Mouse (Mus musculus) WW6 (cell line): ENCODE data around the gene Tead3.

Source experiments
- DNase-seq: peaks from one replicate; pipeline ENCODE4 v3.0.0-alpha.2; 2013; ENCODE audit warnings: low read depth, low spot score

Gene Tead3

DNA sequence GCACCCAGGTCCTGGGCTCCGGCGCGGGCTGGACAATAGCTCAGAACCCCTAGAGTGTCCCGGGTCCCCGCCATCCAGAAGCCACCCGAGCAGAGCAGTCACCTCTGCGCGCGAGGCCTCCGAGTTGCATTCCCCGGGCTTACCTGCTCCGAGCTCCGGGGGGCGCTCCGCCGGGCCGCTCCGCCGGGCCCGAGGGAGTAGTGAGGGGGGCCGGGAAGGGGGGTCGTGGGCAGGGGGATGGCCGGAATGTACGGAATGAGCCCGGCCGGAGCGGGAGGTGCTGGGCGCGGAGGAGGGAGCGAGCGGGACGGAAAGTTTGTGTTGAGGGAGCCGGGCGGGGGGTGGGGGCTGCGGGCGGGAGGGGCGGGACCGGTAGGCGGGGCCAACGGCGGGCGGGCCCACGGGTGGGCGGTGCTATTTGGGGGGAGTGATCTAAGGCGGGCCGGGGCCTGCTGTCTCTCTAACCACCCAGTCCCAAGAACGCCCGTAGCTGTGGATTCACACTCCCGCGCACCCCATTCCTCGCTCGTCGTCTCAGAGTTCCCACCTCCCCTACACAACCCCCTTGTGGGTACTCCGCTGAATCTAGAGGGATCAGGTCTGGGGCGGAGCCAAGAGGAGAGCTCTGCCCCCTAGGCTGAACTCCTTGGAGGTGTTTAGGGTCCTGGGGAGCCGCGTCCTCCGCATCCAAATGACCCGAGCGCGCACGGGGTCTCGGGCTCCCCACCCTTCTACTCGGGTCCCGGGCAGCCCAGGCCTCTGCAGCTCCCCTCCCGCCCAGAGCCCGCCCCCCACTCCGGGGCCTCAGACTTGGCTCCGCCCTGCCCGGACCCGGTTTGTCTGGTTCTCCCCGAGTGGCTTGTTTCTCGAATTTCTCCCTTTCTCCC is at the start of gene Tead3:
TSS of gene Tead3 (minus strand) at position 352 of the 887 bp plus-strand sequence.
- DNase-seq, result no peak

DNA sequence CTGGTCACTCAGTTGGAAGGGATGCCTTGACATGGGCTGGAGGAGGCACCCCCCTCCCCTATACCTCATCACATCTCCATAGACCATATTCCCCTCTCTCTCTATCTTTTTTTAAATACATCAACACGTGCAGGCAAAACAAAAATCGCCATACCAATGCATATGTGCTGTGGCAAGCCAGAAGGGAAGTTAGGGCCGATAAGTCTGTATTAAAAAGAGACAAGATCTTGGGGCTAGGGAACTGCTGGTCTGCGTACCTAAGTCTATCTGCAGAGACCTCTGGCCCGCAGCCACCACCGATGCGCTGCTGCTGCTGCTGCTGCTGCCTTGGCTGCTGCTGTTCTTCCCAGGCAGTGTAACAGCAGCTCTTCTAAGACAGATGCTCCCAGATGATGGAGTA is 44.4 kb upstream of the Tead3 start:
- DNase-seq, result no peak

DNA sequence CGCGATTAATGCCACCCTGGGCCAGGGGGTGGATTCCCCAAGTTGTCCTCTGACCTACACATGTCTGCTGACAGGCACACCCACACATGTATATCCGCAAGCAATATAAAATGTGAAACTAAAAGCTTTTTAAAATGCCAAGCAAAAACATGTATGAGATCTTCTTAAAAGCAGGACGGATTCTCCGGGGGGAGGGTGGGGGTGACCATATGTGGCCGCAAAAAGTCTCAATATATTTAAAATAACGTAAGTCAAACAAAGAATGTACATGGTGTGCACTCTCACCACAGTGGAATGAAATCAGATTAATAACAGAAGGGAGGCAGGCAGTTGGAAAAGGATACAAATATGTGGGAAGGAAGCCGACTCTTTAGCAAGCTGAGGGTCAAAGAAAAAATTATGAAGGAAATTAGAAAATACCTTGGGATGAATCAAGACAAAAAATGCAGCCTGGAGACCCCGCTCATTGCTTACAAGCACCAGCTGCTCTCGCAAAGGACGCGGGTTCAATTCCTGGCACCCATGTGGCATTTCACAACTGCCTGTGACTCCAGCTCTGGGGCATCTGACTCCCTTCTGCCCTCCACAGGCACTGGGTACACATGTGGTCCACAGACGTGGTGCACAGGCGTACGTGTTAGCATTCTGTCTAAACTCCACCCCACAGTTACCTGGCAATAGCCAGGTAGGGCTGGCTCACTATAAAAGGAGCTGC is 43.6 kb upstream of the Tead3 start:
- DNase-seq, result no peak

DNA sequence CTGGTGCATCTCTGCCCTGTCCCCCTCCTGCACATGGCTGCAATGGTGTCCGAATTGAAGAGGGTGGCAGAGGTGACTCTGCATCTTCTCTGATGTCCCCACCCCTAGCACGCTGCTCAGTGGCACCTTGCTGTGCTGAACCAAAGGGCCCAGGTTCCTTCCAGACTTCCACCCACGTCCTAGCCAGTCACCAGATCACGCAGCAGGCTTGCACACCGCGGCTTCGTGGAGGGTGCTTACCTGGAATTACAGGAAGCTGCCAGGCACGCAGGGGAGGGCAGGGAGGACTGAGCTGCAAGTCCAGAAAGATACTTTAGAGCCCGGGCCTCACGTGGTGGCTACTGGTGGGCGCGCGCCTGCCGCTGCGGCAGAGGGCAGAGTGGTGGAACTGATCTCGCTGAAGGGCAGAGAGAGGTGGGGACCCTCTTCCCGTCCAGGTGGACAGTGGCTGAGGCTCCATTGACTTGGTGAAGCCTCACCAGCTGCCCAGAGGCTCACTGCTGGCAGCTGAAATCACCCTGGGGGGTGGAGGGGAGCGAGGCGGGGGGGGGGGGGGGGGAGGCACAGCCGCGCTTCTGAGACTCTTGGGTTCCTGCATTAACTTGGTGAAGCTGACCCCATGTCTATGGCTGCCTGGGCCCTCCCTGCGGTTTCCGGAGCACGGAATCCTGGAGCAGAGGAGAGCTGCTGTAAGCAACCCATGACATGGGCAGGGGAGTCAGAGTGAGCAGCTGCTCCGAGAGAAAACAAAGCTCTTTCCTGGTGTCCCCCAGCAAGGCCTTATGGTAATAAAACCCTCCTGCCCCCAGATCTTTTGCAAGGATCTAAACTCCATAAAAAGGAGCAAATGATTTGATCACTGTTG is 41.2 kb upstream of the Tead3 start:
- no peak for DNase-seq

DNA sequence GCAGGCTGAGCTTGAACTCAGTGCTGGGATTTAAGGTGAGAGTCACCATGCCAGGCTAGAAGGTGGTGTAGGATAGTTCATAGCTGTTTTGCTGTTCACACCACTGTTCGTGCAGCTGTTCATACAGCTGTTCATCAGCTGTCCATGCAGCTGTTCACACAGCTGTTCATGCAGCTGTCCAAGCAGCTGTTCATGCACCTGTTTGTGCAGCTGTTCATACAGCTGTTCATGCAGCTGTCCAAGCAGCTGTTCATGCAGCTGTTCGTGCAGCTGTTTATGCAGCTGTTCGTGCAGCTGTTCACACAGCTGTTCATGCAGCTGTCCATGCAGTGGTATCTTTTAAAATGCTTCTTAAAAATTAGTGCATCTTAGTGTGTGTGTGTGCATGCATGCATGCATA is 37.9 kb upstream of the Tead3 start:
- no peak for DNase-seq

DNA sequence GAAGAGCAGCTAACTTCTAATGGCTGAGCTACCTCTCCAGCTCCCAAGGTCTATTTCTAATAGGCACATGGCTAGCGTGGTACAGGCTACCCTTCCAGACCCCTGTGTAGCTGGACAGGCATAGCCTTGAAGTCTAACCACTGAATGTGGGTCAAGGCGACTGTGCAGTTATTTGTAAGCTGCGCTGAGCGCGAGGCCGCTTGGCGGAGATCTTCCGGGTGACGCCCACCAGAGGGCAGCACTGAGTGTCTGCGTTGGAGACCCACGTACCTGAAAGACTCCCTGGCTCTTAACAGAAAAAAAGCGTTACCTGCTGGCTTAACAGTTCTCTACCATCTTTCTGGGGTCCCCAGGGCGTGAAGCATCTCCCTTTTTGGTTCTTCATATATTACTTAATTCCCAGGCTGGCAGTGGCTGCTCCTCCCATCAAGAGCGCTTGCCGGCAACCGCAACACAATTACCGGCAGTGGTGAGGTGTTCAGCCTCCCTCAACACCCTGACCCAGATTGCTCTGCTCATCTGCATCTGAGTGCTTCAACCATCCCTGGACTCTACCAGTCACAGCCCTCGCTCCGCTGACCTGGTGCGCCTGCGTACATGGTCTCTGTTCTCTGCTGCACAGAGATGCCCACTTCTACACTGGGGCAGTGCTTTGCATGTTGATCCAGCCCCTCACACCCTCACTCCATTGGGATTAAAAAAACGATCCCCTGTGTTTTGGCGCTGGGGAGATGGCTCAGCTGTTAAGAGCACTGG is 35.7 kb upstream of the Tead3 start:
- peak; percentile 85 for DNase-seq

DNA sequence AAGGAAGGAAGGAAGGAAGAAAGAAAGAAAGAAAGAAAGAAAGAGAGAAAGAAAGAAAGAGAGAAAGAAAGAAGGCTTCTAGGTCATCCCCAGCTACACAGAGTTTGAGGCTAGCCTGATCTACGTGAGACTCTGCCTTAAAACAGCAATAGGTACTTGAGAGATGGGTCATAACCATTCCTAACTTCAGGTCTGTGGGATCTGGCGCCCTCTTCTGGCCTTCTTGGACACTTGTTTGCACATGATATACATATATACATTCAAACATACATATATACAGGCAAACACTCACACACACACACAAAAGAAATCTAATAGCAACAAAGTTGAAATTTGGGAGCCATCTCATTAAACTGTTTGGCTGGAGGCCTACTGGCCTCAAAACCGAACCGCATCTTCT is 33.7 kb upstream of the Tead3 start:
- DNase-seq, result no peak

DNA sequence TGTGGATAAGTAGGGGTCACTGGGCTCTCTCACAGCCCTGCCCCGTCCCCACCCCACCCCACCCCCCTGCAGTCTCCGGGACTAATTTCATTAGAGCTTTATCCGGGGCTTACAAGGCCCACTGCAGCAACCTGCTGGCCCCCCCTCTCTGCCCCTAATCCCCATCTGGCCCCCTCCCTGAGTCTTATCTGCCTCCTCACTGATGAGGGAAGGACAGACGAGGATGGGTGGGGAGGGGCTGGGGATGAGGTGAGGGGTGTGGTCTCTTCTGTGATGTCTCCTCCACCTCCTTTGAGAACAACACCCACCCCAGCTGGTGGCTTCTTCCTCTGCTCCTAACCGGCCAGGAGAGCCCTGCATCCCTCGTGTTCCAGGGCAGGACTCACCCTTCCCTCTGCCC is 29.6 kb upstream of the Tead3 start:
- DNase-seq, result no peak

DNA sequence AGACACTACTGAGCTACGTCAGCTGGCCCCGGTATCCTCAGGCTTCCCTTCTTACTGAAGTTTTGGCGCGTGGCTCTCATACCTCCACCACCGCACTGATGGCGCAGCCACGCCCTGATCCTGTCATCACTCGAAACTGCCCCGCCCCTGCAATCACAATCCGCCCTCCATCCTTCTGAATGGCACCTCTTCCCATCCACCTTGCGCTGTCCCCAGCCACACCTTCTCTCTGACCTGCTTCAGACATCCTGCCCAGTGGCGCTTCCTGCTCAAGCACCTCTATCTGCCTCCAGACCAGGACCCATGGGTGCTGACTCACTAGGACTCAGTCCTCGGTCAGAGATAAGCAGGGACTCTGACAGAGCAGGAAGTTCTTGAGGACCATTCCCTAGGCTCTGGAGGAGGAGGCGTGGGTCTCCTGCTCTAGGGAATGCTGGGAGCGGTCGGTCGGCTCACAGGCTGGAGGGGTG is 25.0 kb upstream of the Tead3 start:
- DNase-seq, result no peak

DNA sequence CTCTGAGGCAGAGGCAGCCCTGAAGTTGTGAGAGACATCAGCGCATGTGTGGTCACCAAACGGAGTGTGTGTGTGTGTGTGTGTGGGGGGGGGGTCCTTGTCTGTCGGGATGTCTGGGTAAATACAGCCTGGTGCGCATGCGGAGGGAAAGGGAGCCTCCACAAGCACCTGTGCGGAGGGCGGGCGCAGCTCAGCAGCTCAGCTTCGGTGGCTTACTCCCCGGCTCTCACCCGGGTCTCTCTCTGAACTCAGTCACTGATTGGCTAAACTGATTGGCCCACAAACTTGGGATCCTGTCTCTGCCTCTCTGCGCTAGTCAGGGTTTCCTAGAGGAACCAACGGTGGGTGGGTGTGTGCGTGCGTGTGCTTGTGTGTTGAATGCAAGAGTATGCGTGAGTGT is 23.9 kb upstream of the Tead3 start:
- DNase-seq, result no peak

DNA sequence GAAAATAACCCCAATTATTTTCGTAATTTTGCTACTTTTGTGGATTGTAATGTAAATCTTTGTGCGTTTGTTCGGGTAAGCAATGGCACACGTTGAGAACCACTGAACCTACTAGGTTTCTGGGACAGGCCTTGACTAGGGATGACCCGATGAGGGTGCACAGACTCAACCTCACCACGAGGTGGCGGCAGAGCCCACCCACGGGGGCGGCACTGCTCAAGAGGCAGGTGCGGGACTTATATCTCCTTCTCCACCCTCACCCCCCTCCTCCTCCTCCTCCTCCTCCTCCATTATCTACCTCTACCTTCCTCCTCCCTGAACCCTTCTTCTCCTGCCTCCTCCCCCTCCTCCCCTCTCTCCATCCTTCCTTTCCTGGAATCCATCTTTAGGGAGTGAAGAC is 23.2 kb upstream of the Tead3 start:
- DNase-seq, result no peak

DNA sequence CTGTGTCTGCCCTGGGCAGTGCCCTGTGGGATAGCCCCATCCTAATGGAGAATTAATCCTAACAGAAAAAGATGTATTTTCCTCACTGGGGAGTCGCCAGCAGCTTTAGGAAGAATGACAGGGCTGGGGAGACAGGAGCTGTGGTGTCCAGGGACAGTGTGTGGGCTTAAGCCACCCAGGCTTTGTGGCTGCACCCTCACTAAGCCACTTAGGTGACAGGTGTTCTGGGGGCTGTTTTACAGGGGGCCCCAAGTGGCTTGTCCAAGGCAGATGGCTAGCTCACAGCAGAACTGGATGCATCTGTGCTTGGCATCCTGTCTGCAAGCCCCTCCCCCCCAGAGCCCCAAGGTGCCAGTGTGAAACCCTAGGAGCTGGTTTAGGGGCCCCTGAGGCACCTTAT is 21.3 kb upstream of the Tead3 start:
- no peak for DNase-seq

DNA sequence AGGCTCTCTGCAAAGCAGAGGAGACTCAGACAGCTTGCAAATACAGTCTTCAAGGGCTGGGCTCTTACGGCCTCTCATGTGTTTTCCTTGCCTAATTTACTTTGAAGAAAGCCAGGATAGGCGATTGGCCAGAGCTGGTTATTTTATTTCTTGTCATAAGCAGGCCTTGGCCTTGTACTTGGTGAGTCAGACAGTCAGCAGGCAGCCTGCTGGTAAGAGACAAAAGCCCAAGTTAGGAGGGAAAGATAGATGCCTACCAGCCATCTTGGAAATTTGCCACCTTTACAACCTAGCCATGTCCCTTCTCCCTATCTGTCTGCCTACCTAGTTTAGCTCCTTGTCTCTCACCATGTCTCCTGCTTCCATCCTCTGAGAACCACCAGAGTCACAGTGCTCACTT is 20.7 kb upstream of the Tead3 start:
- DNase-seq, result no peak

DNA sequence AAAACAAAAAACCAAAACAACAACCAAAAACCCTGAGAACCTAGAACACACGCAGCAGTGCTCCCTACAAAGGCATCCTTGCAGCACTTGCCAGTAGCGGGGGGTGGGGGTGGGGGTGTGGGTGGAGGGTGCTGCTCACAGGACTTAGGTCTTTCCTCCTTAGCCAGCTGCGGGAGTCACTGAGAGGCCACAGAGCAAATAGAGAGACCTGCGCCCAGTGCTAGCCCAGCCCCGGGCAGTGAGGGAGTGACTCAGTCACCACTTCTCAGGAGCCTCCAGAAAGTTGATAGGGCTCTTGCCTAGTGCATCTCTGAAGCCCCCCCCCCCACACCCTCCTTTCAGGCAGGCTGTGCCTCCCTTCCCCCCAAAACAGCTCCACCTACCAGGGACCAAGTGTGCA is 18.4 kb upstream of the Tead3 start:
- DNase-seq, result no peak

DNA sequence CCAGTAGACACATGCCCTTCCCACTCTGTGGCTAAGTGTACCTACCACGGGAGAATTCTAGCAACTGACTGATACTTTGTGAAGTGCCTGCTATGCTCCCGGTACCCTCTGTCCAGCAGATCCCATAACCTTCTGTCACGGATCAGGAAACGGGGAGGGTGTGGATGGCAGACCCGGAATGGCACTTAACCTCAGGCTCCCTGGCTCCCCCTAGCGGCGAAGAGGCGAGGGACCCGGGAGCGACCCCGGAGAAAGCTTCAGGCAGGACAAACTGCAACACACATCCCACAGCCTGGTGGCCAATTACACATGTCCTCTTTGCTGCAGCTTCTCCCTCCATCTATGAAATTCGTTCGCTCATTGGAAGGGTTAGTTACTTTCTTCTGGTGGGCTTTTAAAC is 17.8 kb upstream of the Tead3 start:
- DNase-seq, result no peak

DNA sequence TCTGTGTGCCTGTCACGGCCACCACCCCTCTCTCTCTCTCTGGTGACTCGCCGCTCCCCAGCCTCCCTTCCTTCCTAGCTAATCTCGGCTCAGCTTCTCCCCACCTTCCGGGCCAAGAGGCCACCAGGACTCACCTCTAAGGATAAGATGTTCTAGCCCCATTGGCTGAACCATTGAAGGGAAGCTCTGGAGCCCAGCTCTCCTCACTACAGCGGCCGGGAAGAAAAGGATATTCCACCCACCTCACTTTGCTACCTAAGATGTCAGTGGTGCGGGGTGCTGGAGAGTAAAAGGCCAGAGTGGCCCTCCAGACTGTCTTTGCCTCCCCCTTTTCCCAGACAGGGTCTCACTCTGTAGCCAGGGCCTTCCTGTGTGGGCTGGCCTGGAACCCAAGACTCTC is 14.5 kb upstream of the Tead3 start, which contains the start of gene Tulp1:
TSS of gene Tulp1 (minus strand) at position 101 of the 400 bp plus-strand sequence.
- no peak for DNase-seq

DNA sequence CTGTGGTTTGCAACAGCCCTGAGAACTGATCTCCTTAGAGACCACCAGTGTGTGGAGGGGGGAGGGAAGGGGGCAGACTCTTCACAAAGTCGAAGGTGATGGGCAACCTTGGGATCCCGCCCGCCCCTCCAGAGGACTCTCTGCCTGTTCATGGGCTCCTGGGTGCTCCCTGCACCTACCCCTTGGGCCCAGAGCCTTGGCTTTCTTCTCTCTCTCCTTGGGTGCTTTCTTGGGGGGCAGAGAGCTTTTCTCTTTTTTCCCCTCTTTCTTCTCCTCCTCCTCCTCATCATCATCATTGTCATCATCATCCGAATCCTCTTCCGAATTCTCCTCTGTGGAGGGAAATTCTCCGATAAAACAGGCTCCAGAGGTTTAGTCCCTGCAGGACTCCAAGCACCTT is 12.9 kb upstream of the Tead3 start:
- DNase-seq, result no peak

DNA sequence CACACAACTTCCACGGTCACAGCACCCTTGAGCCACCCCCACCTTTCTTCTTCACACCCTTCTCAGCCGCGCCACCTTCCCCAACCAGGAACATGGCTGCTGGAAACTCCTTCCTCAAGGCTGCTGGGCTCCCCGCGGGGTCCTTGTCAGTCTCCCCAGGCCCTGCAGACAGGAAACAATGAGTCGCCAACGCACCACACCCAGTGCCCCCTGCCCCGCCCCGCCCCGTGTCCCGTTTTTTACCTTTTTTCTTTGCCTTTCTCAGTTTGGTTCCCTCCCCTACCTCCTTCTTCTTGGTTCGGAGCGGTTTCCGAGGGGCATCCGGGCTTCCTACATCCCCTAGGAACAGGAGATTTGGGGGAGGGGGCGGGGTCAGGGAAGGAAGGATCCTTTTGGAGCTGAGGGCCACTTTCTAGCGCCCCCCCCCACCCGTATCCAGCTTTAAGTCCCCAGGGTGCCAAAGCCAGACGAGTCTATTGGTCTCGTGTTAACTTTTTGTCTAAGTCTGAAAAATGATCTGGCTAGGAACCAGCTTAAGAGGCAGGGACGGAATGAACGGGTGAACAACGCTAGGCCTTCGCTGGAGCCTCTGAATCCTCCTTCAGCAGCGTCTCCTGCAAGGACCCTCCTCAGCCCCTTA is 12.2 kb upstream of the Tead3 start:
- no peak for DNase-seq

DNA sequence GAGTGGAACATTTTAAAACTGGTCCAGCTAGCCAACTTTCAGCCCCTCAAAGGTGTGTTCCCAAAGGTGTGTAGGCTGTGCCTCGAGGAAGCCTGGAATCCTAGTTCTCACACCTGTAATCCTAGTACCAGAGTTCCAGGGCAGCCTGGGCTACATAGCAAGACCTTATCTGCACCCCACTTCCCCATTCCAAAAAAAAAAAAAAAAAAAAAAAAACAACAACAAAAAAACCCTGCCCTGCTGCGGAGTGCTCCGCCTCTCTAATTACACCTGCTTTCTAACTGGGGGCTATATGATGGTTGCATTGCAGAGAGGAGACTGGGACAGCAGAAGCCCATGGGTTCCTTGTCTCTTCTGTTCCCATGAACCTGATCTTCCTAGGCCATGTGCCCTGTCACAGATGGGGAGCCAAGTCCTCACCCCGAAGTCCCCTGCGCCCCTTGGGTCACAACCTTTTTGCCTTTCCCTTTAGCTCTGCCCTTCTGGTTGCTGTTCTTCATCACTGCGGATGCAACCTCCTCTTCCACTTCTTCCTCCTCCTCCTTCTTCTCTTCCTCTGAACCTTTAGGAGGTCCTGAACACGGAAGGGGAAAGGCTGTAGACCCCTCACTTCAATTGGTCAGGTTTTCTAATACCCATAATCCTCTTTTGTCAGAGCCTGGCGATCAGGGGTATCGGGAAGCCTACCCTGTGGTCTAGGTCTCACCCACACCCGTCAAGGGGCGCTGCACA is 11.5 kb upstream of the Tead3 start:
- no peak for DNase-seq
